ENCODE assay signal across 26 mouse cellular contexts in the genomic region with DNA sequence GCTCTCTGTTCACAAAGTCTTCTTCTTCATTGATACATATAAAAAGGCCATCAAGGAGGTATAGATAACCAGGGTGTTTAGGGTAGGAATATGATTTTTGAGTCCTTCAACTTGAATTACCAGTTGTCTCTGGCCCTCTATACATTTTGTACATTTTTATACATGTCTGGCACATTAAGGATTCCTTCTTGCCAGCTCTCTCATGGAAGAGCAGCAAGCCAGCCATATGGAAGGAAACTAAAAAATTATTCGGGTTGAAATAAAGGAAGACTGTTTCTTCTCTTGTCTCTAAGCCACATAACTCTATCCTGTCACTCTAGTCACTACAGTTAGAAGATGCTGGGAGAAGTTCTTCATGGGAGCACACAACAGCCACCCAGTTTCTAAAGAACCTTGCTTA.
DNase-seq lines count a peak whose midpoint lies in the region; ATAC-seq and TF ChIP-seq lines count a peak whose summit lies in the region.
"Had no signal": no experiment of that assay in that cellular context is flagged by ENCODE, and none has a peak within 500 bp of the region (broad histone marks: within the 10 kb centered on the region; RNA-seq: fewer than 3 reads in every experiment).

No protein-coding gene starts in this region.

- H3K4me1 ChIP-seq in embryonic facial prominence, embryonic 15.5 days = no peaks in the 10 kb centered on the region
- no peaks in the 10 kb centered on the region for H3K4me1 ChIP-seq in embryonic facial prominence, embryonic 10.5 days
- H3K4me1 ChIP-seq in forebrain, postnatal 0 days (ENCODE audit: insufficient read depth) = no peaks in the 10 kb centered on the region
- H3K4me1 ChIP-seq in forebrain, embryonic 11.5 days (replicated peaks; ENCODE audit: control insufficient read depth, insufficient read depth, low read length) = no peaks in the 10 kb centered on the region
- H3K4me1 ChIP-seq: embryonic facial prominence, embryonic 13.5 days; forebrain, embryonic 12.5 days had no signal

- no peak overlapping the region for H3K9ac ChIP-seq in embryonic facial prominence, embryonic 15.5 days
- H3K9ac ChIP-seq in forebrain, postnatal 0 days = no peak overlapping the region
- H3K9ac ChIP-seq in forebrain, embryonic 11.5 days (ENCODE audit: low read length) = no peak overlapping the region
- H3K9ac ChIP-seq: embryonic facial prominence, embryonic 13.5 days; forebrain, embryonic 12.5 days had no signal

- no peak overlapping the region for H3K4me2 ChIP-seq in embryonic facial prominence, embryonic 15.5 days (replicated peaks)
- H3K4me2 ChIP-seq in forebrain, postnatal 0 days (ENCODE audit: low read depth) = no peak overlapping the region
- H3K4me2 ChIP-seq in forebrain, embryonic 11.5 days (ENCODE audit: low read depth, low read length, severe bottlenecking) = no peak overlapping the region
- H3K4me2 ChIP-seq: embryonic facial prominence, embryonic 13.5 days; forebrain, embryonic 12.5 days had no signal

- DNase-seq in embryonic facial prominence, embryonic 10.5 days (ENCODE audit: low spot score) = no peak
- DNase-seq in forebrain, postnatal 0 days = peak; percentile 47
- no peak for DNase-seq in forebrain, embryonic 11.5 days (ENCODE audit: low spot score)
- DNase-seq in brain, adult 2 months (ENCODE audit: low read depth, low spot score) = peak; percentile 35
- peak; percentile 22 for DNase-seq in brain, embryonic 18.5 days (ENCODE audit: low read depth, low spot score)
- DNase-seq in retina, postnatal 1 day = no peak
- DNase-seq in thymus, adult 18-20 months = no peak
- DNase-seq: adrenal gland, adult 8-10 months; adrenal gland, postnatal 14 days; adrenal gland, postnatal 36 days; B cell, adult 2 months; cerebellum, adult 11 months; cerebellum, adult 18-20 months; cerebellum, adult 8-10 months; cerebellum, adult 9-11 months; cerebellum, postnatal 14 days; cerebellum, postnatal 36 days had no signal

- no peaks in the 10 kb centered on the region for H3K9me3 ChIP-seq in embryonic facial prominence, embryonic 15.5 days (replicated peaks)
- no peaks in the 10 kb centered on the region for H3K9me3 ChIP-seq in embryonic facial prominence, embryonic 10.5 days
- H3K9me3 ChIP-seq in forebrain, postnatal 0 days (ENCODE audit: low read length) = no peaks in the 10 kb centered on the region
- no peaks in the 10 kb centered on the region for H3K9me3 ChIP-seq in forebrain, embryonic 11.5 days (ENCODE audit: control insufficient read depth, low read length)
- H3K9me3 ChIP-seq: embryonic facial prominence, embryonic 13.5 days; forebrain, embryonic 12.5 days had no signal

- H3K27ac ChIP-seq in embryonic facial prominence, embryonic 15.5 days (replicated peaks) = peak overlapping the region; percentile 3; the same call in 1 of the 2 replicates
- H3K27ac ChIP-seq in embryonic facial prominence, embryonic 10.5 days (replicated peaks) = no peak overlapping the region
- H3K27ac ChIP-seq in forebrain, postnatal 0 days (ENCODE audit: low read depth, low read length) = 0 out of 2 replicates have a peak overlapping the region, but pooled peaks have one; percentile 10
- no peak overlapping the region for H3K27ac ChIP-seq in forebrain, embryonic 11.5 days (ENCODE audit: low read depth, low read length)
- H3K27ac ChIP-seq: embryonic facial prominence, embryonic 13.5 days; forebrain, embryonic 12.5 days had no signal

- no peak for ATAC-seq in embryonic facial prominence, embryonic 15.5 days (ENCODE audit: insufficient number of reproducible peaks, low FRiP score, low TSS enrichment, low read depth)
- ATAC-seq in forebrain, postnatal 0 days = no peak; the same call in 1 of the 2 replicates
- ATAC-seq in forebrain, embryonic 11.5 days (replicated peaks; ENCODE audit: low FRiP score) = no peak
- ATAC-seq: activated CD4-positive, CD25-positive, alpha-beta regulatory T cell, adult 4 months; CD4-positive, CD25-positive, alpha-beta regulatory T cell, adult 4 months; forebrain, embryonic 16.5 days; Patski had no signal

- 52% methylated on average over 1 of the region's 1 CpGs for WGBS in embryonic facial prominence, embryonic 15.5 days
- WGBS in embryonic facial prominence, embryonic 10.5 days = 93% methylated on average over 1 of the region's 1 CpGs
- WGBS in forebrain, postnatal 0 days = 57% methylated on average over 1 of the region's 1 CpGs
- 82% methylated on average over 1 of the region's 1 CpGs for WGBS in forebrain, embryonic 11.5 days

- no peak overlapping the region for H3K4me3 ChIP-seq in embryonic facial prominence, embryonic 15.5 days (replicated peaks)
- H3K4me3 ChIP-seq in embryonic facial prominence, embryonic 10.5 days = no peak overlapping the region
- H3K4me3 ChIP-seq in forebrain, postnatal 0 days (ENCODE audit: low read depth, low read length) = no peak overlapping the region
- H3K4me3 ChIP-seq in forebrain, embryonic 11.5 days (ENCODE audit: low read depth, low read length) = no peak overlapping the region
- H3K4me3 ChIP-seq: embryonic facial prominence, embryonic 13.5 days; forebrain, embryonic 12.5 days had no signal

- H3K27me3 ChIP-seq in embryonic facial prominence, embryonic 15.5 days = no peaks in the 10 kb centered on the region
- H3K27me3 ChIP-seq in embryonic facial prominence, embryonic 10.5 days (replicated peaks; ENCODE audit: low read depth, poor library complexity, severe bottlenecking) = no peaks in the 10 kb centered on the region
- no peaks in the 10 kb centered on the region for H3K27me3 ChIP-seq in forebrain, postnatal 0 days (ENCODE audit: insufficient read depth, low read length)
- no peaks in the 10 kb centered on the region for H3K27me3 ChIP-seq in forebrain, embryonic 11.5 days (ENCODE audit: control insufficient read depth, insufficient read depth, low read length)
- H3K27me3 ChIP-seq: CH12.LX; embryonic facial prominence, embryonic 13.5 days; forebrain, embryonic 12.5 days; Patski had no signal

- H3K36me3 ChIP-seq in embryonic facial prominence, embryonic 15.5 days = no peaks in the 10 kb centered on the region
- H3K36me3 ChIP-seq in embryonic facial prominence, embryonic 10.5 days (replicated peaks) = no peaks in the 10 kb centered on the region
- no peaks in the 10 kb centered on the region for H3K36me3 ChIP-seq in forebrain, postnatal 0 days (ENCODE audit: insufficient read depth)
- no peaks in the 10 kb centered on the region for H3K36me3 ChIP-seq in forebrain, embryonic 11.5 days (ENCODE audit: control insufficient read depth, insufficient read depth, low read length)
- H3K36me3 ChIP-seq: embryonic facial prominence, embryonic 13.5 days; forebrain, embryonic 12.5 days; G1E had no signal

- TF ChIP-seq CTCF in forebrain, postnatal 0 days (IDR thresholded peaks at IDR 0.05; ENCODE audit: low read depth) = no peak

Comparison
In these comparisons a context has a peak if more than half of its experiments do, and no peak if none do; other contexts are left out.
1. H3K27ac ChIP-seq: peak in embryonic facial prominence, embryonic 15.5 days (single experiment) and forebrain, postnatal 0 days (single experiment); none in embryonic facial prominence, embryonic 10.5 days (single experiment) and forebrain, embryonic 11.5 days (single experiment).
2. DNase-seq: peak in forebrain, postnatal 0 days (single experiment), brain, adult 2 months (single experiment) and brain, embryonic 18.5 days (single experiment); none in embryonic facial prominence, embryonic 10.5 days (single experiment), forebrain, embryonic 11.5 days (single experiment), retina, postnatal 1 day (single experiment) and thymus, adult 18-20 months (0 of 2).